Mouse (Mus musculus): ENCODE data around the gene P2ry14. TPM values are rescaled to one million over a fixed set of nuclear protein-coding genes. Genes with fewer than 3 reads are reported as not detected.

Gene P2ry14
- polyA plus RNA-seq, 1 experiment from 2014 or later: 1.6 TPM

Other genes with a start within 250 kb of the P2ry14 start
- gene Med12l, start 147.8 kb downstream of the P2ry14 start, polyA plus RNA-seq (2015; fragmentation: Nextera tagmentation; extraction: Ambion mirVana): 1.8 and 1.9 TPM in 2 replicates
- gene Gpr171, start 51.8 kb downstream of the P2ry14 start, polyA plus RNA-seq (2015; fragmentation: Nextera tagmentation; extraction: Ambion mirVana): 1.2 and 1.5 TPM in 2 replicates
- gene Gpr87, start 41.5 kb upstream of the P2ry14 start, polyA plus RNA-seq (2015; fragmentation: Nextera tagmentation; extraction: Ambion mirVana): 1.6 and 2.0 TPM in 2 replicates
- 0.86 and 0.97 TPM in 2 replicates for gene P2ry13, start 57.3 kb upstream of the P2ry14 start, polyA plus RNA-seq (2015; fragmentation: Nextera tagmentation; extraction: Ambion mirVana)
- gene P2ry12, start 109.3 kb upstream of the P2ry14 start, polyA plus RNA-seq (2015; fragmentation: Nextera tagmentation; extraction: Ambion mirVana): 1.8 and 1.9 TPM in 2 replicates
- gene Igsf10, start 190.8 kb upstream of the P2ry14 start, polyA plus RNA-seq (2015; fragmentation: Nextera tagmentation; extraction: Ambion mirVana): 16.3 and 17.6 TPM in 2 replicates

Data from limb, embryonic 13.5 days (tissue).